Mouse (Mus musculus): ENCODE data around the gene Erp27.

Gene Erp27

DNA sequence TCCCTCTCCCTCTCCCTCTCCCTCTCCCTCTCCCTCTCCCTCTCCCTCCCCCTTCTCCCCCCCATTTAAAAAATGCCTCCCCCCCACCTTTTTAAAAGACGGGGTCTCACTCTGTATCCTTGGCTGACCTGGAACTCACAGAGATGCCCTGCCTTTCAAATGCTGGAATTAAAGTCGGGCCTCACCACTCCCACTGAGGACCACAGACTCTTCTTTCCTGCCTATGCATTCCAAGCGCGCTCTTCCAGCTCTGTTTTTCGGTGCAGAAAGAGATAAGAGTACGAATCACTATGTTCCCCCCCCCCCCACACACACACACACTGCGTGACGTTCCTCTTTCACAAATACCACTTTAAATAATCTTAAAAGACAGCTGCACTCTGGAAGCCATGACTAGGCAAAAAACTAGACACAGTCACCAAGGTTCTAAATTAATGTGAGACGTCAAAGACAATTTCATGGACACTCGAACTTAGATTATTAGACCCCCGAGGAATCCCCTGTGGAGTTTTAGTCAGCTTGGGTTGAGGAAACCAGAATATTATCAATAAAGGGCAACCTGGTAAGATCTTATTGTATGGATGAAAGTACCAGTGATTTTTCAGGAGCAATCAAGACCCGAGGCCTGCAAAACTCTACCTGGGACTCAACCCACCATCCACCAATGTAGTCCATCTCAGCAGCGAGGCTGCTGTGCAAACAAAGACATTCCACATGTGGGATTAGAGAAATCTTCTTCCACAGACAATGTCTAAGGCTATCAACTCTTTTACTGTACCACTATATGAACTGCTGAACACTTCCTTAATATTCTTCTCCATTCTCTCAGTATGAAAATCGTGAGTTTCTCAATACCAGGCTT, 17.6 kb upstream of the Erp27 start:
- DNase-seq (ENCODE audit: low read depth, low spot score) = no peak

DNA sequence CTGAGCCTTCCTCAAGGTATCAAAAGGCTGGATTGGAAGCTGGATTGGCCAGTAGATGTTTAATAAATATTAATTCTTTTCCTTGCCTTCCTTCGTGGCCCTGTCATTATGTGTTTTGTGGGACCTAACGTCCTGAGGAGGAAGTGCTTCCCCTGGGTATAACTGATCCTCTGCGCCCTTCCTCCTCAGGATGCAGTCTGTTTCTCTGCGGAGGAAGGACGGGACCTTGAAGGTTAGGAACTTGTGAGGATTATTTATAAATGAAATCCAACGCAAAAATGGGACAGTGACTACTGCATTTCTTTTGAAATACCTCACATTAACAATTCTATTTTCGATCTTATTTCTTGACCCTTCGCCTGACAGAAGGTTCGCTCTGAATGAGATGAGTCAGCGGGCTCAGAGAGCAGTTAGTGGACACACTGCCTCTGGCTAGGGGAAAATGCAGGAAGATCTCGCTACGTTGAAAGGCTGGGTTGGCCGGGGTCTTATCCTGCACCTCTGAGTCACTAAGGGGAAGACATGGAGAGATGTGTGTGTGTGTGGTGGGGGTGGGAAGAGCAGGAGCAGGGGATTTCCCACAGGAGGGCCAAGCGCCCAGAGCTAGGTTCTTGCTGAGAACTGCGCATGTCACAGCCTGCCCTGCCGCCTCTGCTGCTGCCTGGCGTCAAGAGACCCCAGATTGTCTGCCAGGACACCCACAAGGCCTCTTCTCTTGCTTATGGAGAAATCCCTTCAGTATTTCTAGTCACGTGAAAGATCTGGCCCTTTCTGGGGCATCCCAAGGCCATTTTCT, 16.5 kb upstream of the Erp27 start:
- no peak for DNase-seq (ENCODE audit: low read depth, low spot score)

- DNase-seq (ENCODE audit: low read depth, low spot score) = no peak
Observed at GRCm38 (mm10) chr6:136937117-136937516, 15.1 kb upstream of the Erp27 start.

GRCm38 (mm10) chr6:136936361-136936760, 14.4 kb upstream of the Erp27 start:
- DNase-seq (ENCODE audit: low read depth, low spot score) = no peak

DNA sequence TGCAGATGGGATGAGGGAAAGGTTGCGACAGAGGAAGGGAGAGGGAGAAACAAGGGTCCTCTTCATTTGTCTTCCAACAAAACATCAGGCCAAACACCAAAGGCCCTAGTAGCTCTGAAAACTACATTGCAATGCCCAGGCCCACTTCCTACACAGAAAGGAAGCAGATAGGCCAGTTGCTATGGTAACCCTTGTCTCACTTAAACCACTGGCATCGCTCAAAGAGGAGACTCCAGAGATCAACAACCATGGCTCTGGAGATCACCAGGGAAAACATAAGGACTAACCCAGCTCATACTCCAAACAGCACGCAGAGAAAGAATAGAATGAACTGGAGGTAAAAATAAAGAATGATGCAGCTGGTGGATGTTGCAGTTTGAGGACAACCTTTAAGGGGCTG, 13.3 kb upstream of the Erp27 start:
- DNase-seq (ENCODE audit: low read depth, low spot score) = no peak

- DNase-seq (ENCODE audit: low read depth, low spot score) = no peak
Observed at GRCm38 (mm10) chr6:136934068-136934467, 12.1 kb upstream of the Erp27 start.

DNA sequence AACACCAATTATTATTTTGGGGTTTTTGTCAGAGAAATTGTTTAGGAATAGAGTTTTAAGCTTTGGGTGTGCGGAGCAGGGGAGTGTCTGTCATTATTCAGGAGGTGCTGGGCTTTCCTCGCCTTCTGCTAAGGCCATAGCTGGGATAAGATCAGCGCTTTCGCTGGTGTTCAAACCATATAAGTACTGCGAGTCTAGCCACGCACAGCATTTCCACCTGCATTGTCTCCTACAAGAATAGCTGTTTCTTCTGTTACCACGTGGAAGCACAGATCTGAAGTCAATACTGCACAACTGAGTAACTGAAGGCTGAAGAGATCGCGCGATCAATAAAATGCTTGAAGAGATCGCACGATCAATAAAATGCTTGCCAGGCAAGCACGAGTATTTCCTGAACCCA, 9.3 kb upstream of the Erp27 start:
- no peak for DNase-seq (ENCODE audit: low read depth, low spot score)

GRCm38 (mm10) chr6:136930677-136931076, 8.7 kb upstream of the Erp27 start:
- DNase-seq (ENCODE audit: low read depth, low spot score) = peak; percentile 59

DNA sequence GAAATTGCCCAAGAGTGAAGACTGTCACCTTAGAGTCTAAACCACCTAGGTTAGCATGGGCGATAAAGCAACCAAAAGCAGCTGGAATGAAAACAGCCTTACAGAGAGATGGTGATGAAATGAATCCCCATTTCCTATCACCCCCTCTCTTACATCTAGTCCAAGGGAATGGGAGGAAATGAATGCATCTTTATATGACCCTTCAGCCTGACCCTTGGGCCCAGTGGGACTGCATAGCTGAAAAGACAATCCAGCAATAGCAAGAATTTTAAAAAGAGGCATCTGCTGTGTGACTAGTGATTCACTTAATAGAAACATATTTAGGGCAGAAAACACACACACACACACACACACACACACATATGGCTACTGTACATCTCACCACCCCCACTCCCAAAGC, 5.6 kb upstream of the Erp27 start:
- no peak for DNase-seq (ENCODE audit: low read depth, low spot score)

- no peak for DNase-seq (ENCODE audit: low read depth, low spot score)
Observed at GRCm38 (mm10) chr6:136925049-136925448, 3.1 kb upstream of the Erp27 start.

DNA sequence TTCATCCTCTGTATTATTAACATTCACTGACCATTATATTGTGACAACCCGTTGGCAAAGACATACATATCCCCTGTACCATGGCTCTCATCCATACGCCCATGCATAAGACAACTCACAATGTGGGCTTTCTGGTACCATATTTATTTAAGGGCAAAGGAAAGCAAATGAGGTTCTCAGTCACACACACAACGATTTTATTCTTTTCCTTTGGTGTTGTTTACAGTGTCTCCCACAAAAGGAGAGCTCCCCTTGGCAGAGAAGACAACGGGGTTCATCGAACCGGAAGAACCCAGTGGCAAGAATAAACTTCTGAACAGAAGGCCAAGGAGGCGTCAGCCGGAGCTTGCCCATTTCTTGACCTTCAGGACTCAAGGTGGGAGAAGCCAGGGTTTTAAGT, 1.6 kb upstream of the Erp27 start, which contains the start of gene Pde6h:
Gene Pde6h, plus strand, starts transcription at position 301 of the 400 bp plus-strand sequence.
- no peak for DNase-seq (ENCODE audit: low read depth, low spot score)

GRCm38 (mm10) chr6:136922871-136923270, 891 bp upstream of the Erp27 start:
- DNase-seq (ENCODE audit: low read depth, low spot score) = no peak

DNA sequence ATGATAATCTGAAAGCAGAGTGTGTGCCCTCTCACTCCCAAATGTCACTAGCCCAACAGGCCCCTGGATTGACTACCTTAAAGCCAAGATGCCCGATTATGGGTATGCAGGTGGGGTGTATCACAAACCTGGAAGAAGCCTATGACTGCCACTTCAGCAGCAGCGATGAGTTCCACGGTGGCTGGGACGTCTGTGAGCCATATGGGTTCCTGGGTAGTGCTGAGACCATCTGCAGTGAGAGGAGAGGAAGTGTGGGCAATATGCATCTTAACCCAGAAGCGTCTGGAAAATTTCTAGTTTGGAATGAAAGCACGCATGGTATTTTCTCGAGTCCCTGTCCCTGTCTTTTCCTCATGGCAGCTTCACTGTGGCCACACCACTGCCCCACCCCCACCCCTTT, 379 bp downstream of the Erp27 start:
- DNase-seq (ENCODE audit: low read depth, low spot score) = no peak

- DNase-seq (ENCODE audit: low read depth, low spot score) = peak; percentile 66
Observed at GRCm38 (mm10) chr6:136920320-136921257, 1.4 kb downstream of the Erp27 start.

DNA sequence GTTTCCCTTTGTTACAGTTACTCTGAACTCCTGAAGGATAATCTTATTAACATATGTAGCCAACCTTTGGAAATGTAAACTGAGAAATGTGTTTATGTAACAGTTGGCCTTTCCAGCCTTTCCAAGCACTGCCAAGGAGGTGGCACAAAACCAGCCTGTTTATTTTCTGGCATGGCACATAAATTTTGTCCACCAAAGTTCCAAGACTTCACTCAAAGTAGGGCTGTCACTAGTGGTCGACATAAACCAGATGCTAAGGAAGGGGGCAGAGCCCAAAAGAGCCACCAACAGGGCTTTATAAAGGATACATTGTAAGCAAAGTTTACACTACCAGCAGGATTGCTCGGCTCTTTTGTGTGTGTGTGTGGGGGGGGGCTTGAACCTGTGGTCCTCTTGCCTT, 4.1 kb downstream of the Erp27 start:
- no peak for DNase-seq (ENCODE audit: low read depth, low spot score)

DNA sequence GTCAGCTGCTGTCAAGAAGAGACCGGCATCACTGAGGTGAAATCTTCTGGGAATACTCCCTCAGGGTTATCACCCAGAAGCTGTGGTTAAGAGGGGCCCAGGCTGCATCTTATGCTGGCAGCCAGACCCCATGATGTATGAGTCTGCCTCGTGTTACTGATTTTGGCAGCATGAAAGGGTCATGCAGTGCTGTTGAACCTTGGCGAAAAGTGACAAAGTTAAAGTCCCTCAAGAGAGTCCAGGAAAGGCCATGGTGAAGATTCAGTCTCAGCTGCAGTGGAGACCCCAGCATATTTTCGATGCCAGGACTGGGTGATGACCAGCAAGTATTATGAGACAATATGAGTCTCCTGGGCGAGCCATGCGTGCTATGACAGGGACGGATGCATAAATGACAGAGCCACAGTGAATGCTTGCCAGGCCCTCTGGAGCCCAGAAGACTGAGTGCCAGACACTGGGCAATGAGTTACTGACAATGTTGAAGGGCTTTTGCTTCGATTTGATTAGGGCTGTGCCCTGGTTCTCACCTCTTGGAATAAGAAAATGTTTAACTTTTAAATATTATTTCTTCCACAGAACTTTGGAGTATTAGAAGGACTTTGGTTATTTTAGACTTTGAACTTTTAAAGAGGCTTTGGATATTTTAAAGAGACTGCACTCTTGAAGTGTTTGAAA, 6.1 kb downstream of the Erp27 start:
- DNase-seq (ENCODE audit: low read depth, low spot score) = no peak

DNA sequence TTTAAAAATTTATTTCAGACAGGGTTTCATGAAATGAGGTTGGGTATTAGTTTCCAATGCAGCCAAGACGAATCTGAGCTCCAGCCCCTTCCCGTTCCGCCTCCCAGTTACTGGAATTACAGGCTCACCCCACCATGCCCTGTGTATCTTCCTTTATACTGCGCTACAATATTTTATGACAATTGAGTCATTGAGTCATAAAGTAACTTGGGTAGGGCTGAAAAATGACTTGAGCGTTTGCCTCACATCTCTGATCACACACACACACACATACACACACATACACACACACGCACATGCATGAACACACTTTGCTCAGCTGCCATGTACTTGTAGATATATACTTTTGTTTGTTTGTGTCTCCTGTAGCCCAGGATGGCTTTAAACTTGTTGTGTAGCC, 7.7 kb downstream of the Erp27 start:
- no peak for DNase-seq (ENCODE audit: low read depth, low spot score)

GRCm38 (mm10) chr6:136913384-136914126, 8.4 kb downstream of the Erp27 start:
- DNase-seq (ENCODE audit: low read depth, low spot score) = no peak

DNA sequence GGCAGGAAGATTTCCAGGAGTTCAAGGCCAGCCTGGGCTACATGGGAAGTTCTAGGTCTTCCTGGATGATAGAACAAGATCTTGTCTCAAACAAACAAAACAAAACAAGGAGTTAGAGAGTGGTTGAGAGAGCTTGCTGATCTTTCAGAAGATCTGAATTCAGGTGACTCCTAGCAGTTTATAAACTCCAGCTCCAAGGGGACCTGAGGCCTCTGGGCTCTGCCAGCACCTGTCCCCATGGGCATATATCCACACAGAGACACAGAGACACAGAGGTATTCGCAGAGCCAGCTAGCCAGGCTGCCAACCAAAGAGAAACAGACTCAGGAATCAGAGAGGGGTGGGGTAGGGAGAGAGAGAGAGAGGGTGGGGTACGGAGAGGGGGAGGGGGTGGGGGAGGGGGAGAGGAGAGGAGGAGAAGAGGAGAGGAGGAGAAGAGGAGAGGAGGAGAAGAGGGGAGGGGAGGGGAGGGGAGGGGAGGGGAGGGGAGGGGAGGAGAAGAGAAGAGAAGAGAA, 9.2 kb downstream of the Erp27 start:
- no peak for DNase-seq (ENCODE audit: low read depth, low spot score)

GRCm38 (mm10) chr6:136910247-136910890, 11.6 kb downstream of the Erp27 start:
- no peak for DNase-seq (ENCODE audit: low read depth, low spot score)
